Mouse (Mus musculus) small intestine, adult 2 months (tissue): ENCODE measurements around the gene Actb.
A peak's percentile ranks its signal among the peaks of the same experiment; 100 is the strongest.

Experiments
- CTCF ChIP-seq: fragments of 200-500 bp; IDR thresholded peaks from 2 replicates; pipeline ENCODE4 v1.5.1; 2012; ENCODE audit warnings: low read depth, mild to moderate bottlenecking, control low read depth, inconsistent platforms, low read length, moderate library complexity, mixed read lengths; ENCODE audit not compliant: insufficient replicate concordance, insufficient read length; ENCODE audit errors: extremely low read depth
- POLR2A ChIP-seq: fragments of 200-500 bp; IDR thresholded peaks from 2 replicates; pipeline ENCODE4 v1.6.1; 2012; ENCODE audit warnings: low read depth, mild to moderate bottlenecking, control low read depth, inconsistent platforms, low read length, moderate library complexity

GRCm38 (mm10) chr5:142894918-142895613 is 11.5 kb downstream of the Actb start, which contains the start of gene Fbxl18:
- TF ChIP-seq POLR2A: peak; percentile 34; the same call in 1 of the 2 replicates
- TF ChIP-seq CTCF: no peak
